Mouse (Mus musculus) embryonic facial prominence, embryonic 13.5 days (tissue): ENCODE measurements around the gene Coq8b. TPM values are rescaled to one million over a fixed set of nuclear protein-coding genes. Genes with fewer than 3 reads are reported as not detected.
A peak's percentile ranks its signal among the peaks of the same experiment; 100 is the strongest.

Source experiments
- ATAC-seq: fragments of 200-750 bp; cut with Nextera tagmentation; 2 replicates; pipeline ENCODE4 v1.8.0; 2017; ENCODE audit warnings: low read depth; ENCODE audit not compliant: insufficient number of reproducible peaks, insufficient read depth, low FRiP score, low TSS enrichment
- H3K27ac ChIP-seq: fragments of 300-500 bp; sonication (generic); 2 replicates; pipeline ENCODE4 v1.5.1; 2015; ENCODE audit warnings: moderate library complexity, mild to moderate bottlenecking, inconsistent platforms
- H3K27me3 ChIP-seq: fragments of 300-500 bp; sonication (generic); 2 replicates; pipeline ENCODE4 v1.6.1; 2015; ENCODE audit warnings: mild to moderate bottlenecking, inconsistent platforms
- H3K36me3 ChIP-seq: fragments of 300-500 bp; sonication (generic); 2 replicates; pipeline ENCODE4 v1.6.1; 2015; ENCODE audit warnings: mild to moderate bottlenecking, inconsistent platforms
- H3K4me1 ChIP-seq: fragments of 300-500 bp; sonication (generic); 2 replicates; pipeline ENCODE4 v1.6.1; 2015; ENCODE audit warnings: inconsistent platforms
- H3K4me2 ChIP-seq: fragments of 300-500 bp; sonication (generic); 2 replicates; pipeline ENCODE4 v1.6.1; 2015; ENCODE audit warnings: moderate library complexity, mild to moderate bottlenecking, inconsistent platforms
- H3K4me3 ChIP-seq: fragments of 300-500 bp; sonication (generic); 2 replicates; pipeline ENCODE4 v1.5.1; 2015; ENCODE audit warnings: mild to moderate bottlenecking, inconsistent platforms
- H3K9ac ChIP-seq: fragments of 300-500 bp; sonication (generic); 2 replicates; pipeline ENCODE4 v1.6.1; 2015; ENCODE audit warnings: mild to moderate bottlenecking, inconsistent platforms
- H3K9me3 ChIP-seq: fragments of 300-500 bp; sonication (generic); 2 replicates; pipeline ENCODE4 v1.6.1; 2016; ENCODE audit warnings: inconsistent platforms
- WGBS: fragments of 180-500 bp; shearing (Covaris S2); methylation state at CpG from one replicate; pipeline ENCODE4 v1.1.7; 2015; ENCODE audit warnings: mixed read lengths; 5-methylcytosine and 5-hydroxymethylcytosine counted together
- polyA plus RNA-seq: library from polyadenylated mRNA; unstranded; fragments of >200 nt; fragmentation: Nextera tagmentation; extraction: Ambion mirVana; gene quantifications from 2 replicates; pipeline ENCODE4 v1.2.1, GENCODE M21; 2015

Coq8b gene
- polyA plus RNA-seq, 1 experiment from 2014 or later: 19.0 TPM

DNA sequence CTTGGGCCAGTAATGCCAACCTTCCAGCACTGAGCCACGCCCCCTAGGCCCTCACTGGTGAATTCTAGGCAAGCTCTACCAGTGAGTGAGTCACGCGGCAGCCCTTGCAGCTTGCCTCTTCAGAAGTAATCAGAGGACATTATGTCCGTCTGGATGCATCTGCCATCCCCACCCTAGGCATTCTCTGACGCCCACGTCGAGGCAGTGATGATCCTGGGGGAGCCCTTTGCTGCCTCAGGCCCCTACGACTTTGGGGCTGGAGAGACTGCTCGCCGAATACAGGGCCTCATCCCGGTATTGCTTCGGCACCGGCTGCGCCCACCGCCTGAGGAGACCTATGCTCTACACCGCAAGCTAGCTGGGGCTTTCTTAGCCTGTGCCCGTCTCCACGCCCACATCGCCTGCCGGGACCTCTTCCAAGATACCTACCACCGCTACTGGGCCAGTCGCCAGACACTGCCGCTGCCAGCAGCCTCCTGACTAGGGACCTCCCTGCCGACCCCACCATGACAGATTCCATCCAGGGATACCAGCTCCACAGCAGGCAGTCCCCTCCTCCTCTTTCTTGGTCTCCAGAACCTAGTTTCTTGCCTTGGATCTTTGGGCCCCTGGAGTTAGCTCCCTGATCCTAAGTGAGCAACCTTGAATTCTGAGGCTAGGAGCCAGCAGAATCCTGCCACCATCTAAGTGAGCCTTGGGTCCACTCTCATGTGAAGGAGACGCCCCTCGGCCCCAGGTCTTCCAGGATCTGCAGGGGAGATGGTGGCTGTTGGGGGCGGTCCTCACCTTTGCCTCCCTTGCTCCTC is 24.4 kb downstream of the Coq8b start:
- H3K27me3 ChIP-seq: no peaks in the 10 kb centered on the region
- WGBS: 15% methylated on average over 27 of the region's 27 CpGs
- H3K4me3 ChIP-seq: peak overlapping the region; percentile 80
- peaks cover 26% of the 10 kb centered on the region for H3K36me3 ChIP-seq
- peak overlapping the region; percentile 88 for H3K27ac ChIP-seq
- H3K9ac ChIP-seq: peak overlapping the region; percentile 53
- H3K4me1 ChIP-seq: peaks cover 40% of the 10 kb centered on the region
- no peaks in the 10 kb centered on the region for H3K9me3 ChIP-seq
- H3K4me2 ChIP-seq: peak overlapping the region; percentile 89
- ATAC-seq: peak; percentile 20; the same call in 1 of the 2 replicates

DNA sequence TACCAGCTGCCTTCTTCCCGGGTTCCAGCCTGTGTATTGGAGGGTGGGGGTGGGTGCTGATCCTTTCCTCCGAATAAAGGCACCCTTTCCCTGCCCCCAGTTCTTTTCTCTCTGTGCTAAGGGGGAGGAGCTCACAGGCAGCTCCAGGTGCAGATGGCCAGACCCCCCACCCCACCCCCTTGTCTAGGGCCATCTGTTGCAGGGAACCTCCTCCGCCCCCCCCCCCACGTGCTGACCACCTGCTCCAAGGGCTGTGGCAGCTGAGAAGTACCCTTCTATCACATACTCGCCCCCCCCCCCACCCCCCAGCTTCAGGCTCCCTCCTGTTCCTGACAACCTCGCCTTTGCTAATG is 25.0 kb downstream of the Coq8b start:
- 0 out of 2 replicates have a peak, but pooled peaks have one; percentile 13 for ATAC-seq
- Histone ChIP-seq H3K27ac (peak overlapping the region; percentile 88), H3K9ac (peak overlapping the region; percentile 91), H3K4me2 (peak overlapping the region; percentile 89), H3K4me1 (peaks cover 40% of the 10 kb centered on the region), H3K36me3 (peaks cover 26% of the 10 kb centered on the region), H3K9me3 (no peaks in the 10 kb centered on the region), H3K4me3 (peak overlapping the region; percentile 80), H3K27me3 (no peaks in the 10 kb centered on the region)
- 3% methylated on average over 6 of the region's 6 CpGs for WGBS

DNA sequence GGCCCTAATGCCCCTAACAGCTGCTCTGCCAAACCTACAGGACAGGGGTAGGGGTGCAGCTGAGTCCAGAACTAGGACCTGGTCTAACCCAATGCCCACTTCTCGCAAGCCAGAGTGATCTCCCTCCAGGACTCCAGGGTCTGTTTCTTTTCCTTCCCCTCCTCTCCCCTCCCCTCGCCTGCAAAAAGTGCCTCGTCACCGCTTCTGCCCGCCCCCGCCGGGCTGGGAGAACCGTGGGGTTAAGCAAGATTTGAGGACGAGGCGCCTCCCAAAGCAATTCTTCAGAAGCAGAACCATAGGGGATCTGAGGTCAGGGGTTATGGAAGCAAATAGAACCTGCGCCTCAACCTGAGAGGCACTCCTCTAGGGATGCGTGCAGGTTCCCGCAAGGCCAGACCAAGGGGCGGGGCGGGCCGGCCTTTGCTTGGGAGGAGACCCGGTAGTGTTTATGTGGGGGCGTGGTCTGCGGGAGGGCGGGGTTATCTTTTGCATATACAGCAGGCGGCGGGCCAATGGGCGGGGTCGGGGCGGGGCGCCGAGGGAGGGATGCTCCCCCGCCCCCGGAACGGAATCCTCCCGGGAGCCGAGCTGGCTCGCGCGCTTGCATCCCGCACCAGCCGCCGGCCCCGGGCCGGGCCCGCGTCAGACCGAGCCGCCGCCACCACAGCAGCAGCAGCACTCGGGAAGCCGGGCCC is 25.5 kb downstream of the Coq8b start, which contains the start of gene Numbl:
TSS of gene Numbl (plus strand) at position 229 of the 695 bp plus-strand sequence.
- H3K4me3 ChIP-seq: peak within 1 kb of the TSS; percentile 80
- peaks cover 40% of the 10 kb centered on the region for H3K4me1 ChIP-seq
- peak within 1 kb of the TSS; percentile 91 for H3K9ac ChIP-seq
- H3K36me3 ChIP-seq: peaks cover 26% of the 10 kb centered on the region
- peak within 1 kb of the TSS; percentile 89 for H3K4me2 ChIP-seq
- no peaks in the 10 kb centered on the region for H3K9me3 ChIP-seq
- 2% methylated on average over 40 of the region's 47 CpGs for WGBS
- peak within 1 kb of the TSS; percentile 88 for H3K27ac ChIP-seq
- ATAC-seq: peak; percentile 77
- H3K27me3 ChIP-seq: no peaks in the 10 kb centered on the region

DNA sequence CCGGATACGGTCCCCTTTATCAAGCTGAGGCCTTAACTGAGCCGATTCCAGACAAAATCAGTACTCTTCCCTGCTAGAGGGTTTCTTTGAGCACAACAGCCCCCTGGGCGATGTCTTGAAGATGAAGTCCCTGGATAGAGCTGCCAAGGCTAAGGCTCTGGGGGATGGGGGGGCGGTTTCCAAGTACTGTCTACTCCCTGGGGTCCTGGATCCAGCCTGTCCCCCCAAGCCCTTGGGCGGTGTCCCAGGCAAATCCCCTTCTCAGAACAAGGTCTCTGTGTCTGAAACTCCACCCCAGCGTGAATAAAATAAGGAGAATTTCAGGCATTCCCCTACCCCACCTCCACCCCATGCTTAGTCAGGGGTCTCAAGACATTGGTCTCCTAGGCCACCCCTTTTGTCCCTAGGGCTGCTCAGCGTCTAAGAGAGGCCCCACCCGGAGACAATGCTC is 26.5 kb downstream of the Coq8b start:
- H3K27ac ChIP-seq: peak overlapping the region; percentile 88
- 2% methylated on average over 9 of the region's 9 CpGs for WGBS
- no peaks in the 10 kb centered on the region for H3K27me3 ChIP-seq
- peak overlapping the region; percentile 91 for H3K9ac ChIP-seq
- ATAC-seq: no peak
- no peaks in the 10 kb centered on the region for H3K9me3 ChIP-seq
- peaks cover 30% of the 10 kb centered on the region for H3K36me3 ChIP-seq
- H3K4me1 ChIP-seq: peaks cover 40% of the 10 kb centered on the region
- H3K4me3 ChIP-seq: peak overlapping the region; percentile 80
- peak overlapping the region; percentile 89 for H3K4me2 ChIP-seq

GRCm38 (mm10) chr7:27259771-27260170 is 26.9 kb downstream of the Coq8b start:
- ATAC-seq: no peak
- H3K9ac ChIP-seq: peak overlapping the region; percentile 91
- H3K4me1 ChIP-seq: peaks cover 40% of the 10 kb centered on the region
- H3K27me3 ChIP-seq: no peaks in the 10 kb centered on the region
- H3K4me3 ChIP-seq: peak overlapping the region; percentile 80
- H3K9me3 ChIP-seq: no peaks in the 10 kb centered on the region
- H3K27ac ChIP-seq: peak overlapping the region; percentile 88
- peak overlapping the region; percentile 89 for H3K4me2 ChIP-seq
- H3K36me3 ChIP-seq: peaks cover 32% of the 10 kb centered on the region
- WGBS: 21% methylated on average over 5 of the region's 5 CpGs

GRCm38 (mm10) chr7:27260856-27261255 is 28.0 kb downstream of the Coq8b start:
- Histone ChIP-seq H3K27ac (no peak overlapping the region), H3K4me3 (peak overlapping the region; percentile 80; the same call in 1 of the 2 replicates), H3K4me2 (peak overlapping the region; percentile 89), H3K36me3 (peaks cover 43% of the 10 kb centered on the region), H3K9ac (0 out of 2 replicates have a peak overlapping the region, but pooled peaks have one; percentile 91), H3K9me3 (no peaks in the 10 kb centered on the region), H3K27me3 (no peaks in the 10 kb centered on the region), H3K4me1 (peaks cover 39% of the 10 kb centered on the region)
- WGBS: 86% methylated on average over 7 of the region's 7 CpGs
- no peak for ATAC-seq

GRCm38 (mm10) chr7:27261888-27262287 is 29.1 kb downstream of the Coq8b start:
- peaks cover 54% of the 10 kb centered on the region for H3K36me3 ChIP-seq
- no peak overlapping the region for H3K9ac ChIP-seq
- H3K4me1 ChIP-seq: peaks cover 29% of the 10 kb centered on the region
- 70% methylated on average over 6 of the region's 6 CpGs for WGBS
- H3K4me2 ChIP-seq: no peak overlapping the region
- H3K27me3 ChIP-seq: no peaks in the 10 kb centered on the region
- no peaks in the 10 kb centered on the region for H3K9me3 ChIP-seq
- ATAC-seq: no peak
- H3K27ac ChIP-seq: no peak overlapping the region
- H3K4me3 ChIP-seq: no peak overlapping the region

- Histone ChIP-seq H3K9ac (no peak overlapping the region), H3K36me3 (peaks cover 82% of the 10 kb centered on the region), H3K27ac (no peak overlapping the region), H3K4me2 (no peak overlapping the region), H3K4me1 (peaks cover 10% of the 10 kb centered on the region), H3K4me3 (no peak overlapping the region), H3K27me3 (no peaks in the 10 kb centered on the region), H3K9me3 (no peaks in the 10 kb centered on the region)
- 82% methylated on average over 12 of the region's 12 CpGs for WGBS
- ATAC-seq: no peak; the same call in 1 of the 2 replicates
Measured at GRCm38 (mm10) chr7:27264761-27265160, 31.9 kb downstream of the Coq8b start.

DNA sequence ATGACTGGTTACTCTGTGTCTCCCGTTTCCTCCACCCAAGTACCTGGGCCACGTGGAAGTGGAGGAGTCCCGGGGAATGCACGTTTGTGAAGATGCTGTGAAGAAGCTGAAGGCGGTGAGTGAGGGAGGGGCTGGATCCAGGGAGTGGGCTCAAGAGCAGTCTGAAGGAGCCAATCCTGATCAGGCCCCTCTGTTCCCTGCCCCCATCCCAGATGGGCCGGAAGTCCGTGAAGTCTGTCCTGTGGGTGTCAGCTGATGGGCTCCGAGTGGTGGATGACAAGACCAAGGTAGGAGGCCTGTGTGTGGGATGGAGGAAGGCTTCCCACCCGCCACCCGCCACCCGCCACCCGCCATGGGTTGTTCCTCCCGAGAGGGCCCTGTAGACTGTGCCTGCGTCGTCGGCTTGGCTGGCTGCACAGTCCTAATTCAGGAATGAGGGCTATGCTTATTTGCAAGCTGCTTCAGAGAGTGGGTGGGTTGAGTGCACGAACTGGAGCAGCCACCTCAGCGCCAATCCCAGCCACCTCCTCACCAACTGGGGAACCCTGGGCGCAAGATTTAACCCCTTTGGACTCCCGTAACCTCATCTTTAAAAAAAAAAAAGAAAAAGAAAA is 33.8 kb downstream of the Coq8b start:
- Histone ChIP-seq H3K4me3 (no peak overlapping the region), H3K27me3 (no peaks in the 10 kb centered on the region), H3K9ac (no peak overlapping the region), H3K9me3 (no peaks in the 10 kb centered on the region), H3K36me3 (peaks cover 99% of the 10 kb centered on the region), H3K4me1 (no peaks in the 10 kb centered on the region), H3K4me2 (no peak overlapping the region), H3K27ac (no peak overlapping the region)
- no peak for ATAC-seq
- 73% methylated on average over 20 of the region's 20 CpGs for WGBS

DNA sequence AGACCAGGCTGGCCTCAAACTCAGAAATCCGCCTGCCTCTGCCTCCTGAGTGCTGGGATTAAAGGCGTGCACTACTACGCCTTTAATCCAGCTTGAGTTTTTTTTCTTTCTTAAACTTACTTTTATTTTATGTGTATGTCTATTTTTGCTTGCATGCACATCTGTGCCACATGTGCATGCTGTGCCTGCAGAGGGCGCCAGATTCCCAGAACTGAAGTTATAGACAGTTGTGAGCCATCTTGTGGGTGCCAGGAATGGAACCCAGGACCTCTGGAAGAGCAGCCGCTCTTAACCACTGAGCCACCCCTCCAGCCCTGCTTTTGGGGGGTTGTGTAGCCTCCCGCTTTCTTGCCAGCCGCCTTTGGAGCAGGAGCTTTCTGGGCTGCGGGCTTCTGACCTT is 38.6 kb downstream of the Coq8b start:
- H3K36me3 ChIP-seq: peaks cover 94% of the 10 kb centered on the region
- H3K9me3 ChIP-seq: no peaks in the 10 kb centered on the region
- 86% methylated on average over 8 of the region's 8 CpGs for WGBS

GRCm38 (mm10) chr7:27273739-27274351 is 41.0 kb downstream of the Coq8b start:
- peaks cover 94% of the 10 kb centered on the region for H3K36me3 ChIP-seq
- H3K27ac ChIP-seq: no peak overlapping the region
- no peak for ATAC-seq
- peak overlapping the region; percentile 16; the same call in 1 of the 2 replicates for H3K4me2 ChIP-seq
- 55% methylated on average over 32 of the region's 32 CpGs for WGBS
- no peaks in the 10 kb centered on the region for H3K9me3 ChIP-seq
- no peaks in the 10 kb centered on the region for H3K4me1 ChIP-seq
- H3K4me3 ChIP-seq: no peak overlapping the region
- no peaks in the 10 kb centered on the region for H3K27me3 ChIP-seq
- no peak overlapping the region for H3K9ac ChIP-seq

More for the DNA sequence above, 38.6 kb downstream of the Coq8b start:
- Histone ChIP-seq H3K4me2 (no peak overlapping the region), H3K27ac (no peak overlapping the region), H3K4me3 (no peak overlapping the region), H3K9ac (no peak overlapping the region), H3K4me1 (no peaks in the 10 kb centered on the region), H3K27me3 (no peaks in the 10 kb centered on the region)
- ATAC-seq: no peak
